Mouse (Mus musculus) T-helper 2 cell (primary cell): ENCODE results near the gene Gm21560.
"Not testable (repeated sequence)": the region's sequence is repeated elsewhere in the genome, so short reads cannot be mapped to it uniquely, and the experiment has no call there.

ENCODE experiments used
- in situ Hi-C: fragments of 300-600 bp; cut with MboI, MseI; formaldehyde crosslinking; loops from one replicate; pipeline ENCODE4 v1.15.1; 2025; ENCODE audit warnings: high pct_unique_total_duplicates

Gm21560 gene

DNA sequence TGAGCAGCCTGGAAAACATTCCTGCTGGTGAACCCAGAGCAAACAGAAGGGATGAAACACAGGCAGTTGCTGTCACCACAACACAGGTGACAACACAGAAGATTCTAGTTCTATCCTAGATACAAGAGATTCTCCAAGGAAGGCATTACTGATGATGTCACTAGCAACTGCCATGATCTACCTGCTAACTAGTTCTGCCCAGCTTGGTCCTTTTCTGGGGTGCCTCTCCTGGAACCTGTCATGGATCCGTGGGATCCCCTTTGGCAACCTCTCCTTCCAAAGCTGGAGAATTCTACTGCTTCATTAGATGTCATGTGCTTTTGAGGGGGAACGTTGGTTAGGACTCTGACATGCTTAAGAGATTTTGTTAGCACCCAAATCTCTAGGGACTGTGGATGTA is at the start of gene Gm21560:
Gm21560 (minus strand) TSS at position 101 of the 400 bp plus-strand sequence.
- in situ Hi-C loops = not testable (repeated sequence)

- in situ Hi-C loops = not testable (repeated sequence)
Measured at GRCm38 (mm10) chr14:6163538-6163937, 55.6 kb downstream of the Gm21560 start.

DNA sequence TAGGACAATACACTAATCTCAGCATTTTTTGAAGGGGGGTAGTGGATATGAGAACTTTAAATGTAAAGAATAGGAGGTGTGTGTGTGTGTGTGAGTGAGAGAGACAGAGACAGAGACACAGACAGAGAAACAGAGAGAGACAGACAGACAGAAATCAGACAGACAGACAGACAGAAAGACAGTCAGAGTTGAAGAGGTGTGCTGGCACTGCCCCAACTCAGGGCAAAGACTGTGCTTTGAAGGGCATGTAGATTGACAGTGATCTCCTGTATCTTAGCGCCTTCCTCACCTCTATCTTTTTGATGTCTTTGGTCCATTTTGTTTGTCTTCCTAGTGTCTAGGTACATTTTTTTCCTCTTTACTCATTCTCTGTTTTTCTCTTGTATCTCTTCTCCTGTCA is 58.0 kb downstream of the Gm21560 start:
- in situ Hi-C loops = not testable (repeated sequence)
